Mouse (Mus musculus) heart, adult 8-10 months (tissue): ENCODE measurements at regions not wholly inside any gene's neighbourhood (a gene's known extent, or its start where the extent isn't known, plus 50 kb on each side); places are given as distances from the start of the nearest gene placed in this dataset.

Source experiments
- DNase-seq: peaks from one replicate; pipeline ENCODE4 v3.0.0; 2022; ENCODE audit warnings: low spot score

GRCm38 (mm10) chr1:105206216-105206615 lies 150.3 kb downstream of the Rnf152 start:
- no peak for DNase-seq

GRCm38 (mm10) chr1:105199305-105199704 lies 157.2 kb downstream of the Rnf152 start:
- peak; percentile 82 for DNase-seq

GRCm38 (mm10) chr1:105191126-105191525 lies 165.4 kb downstream of the Rnf152 start:
- no peak for DNase-seq

GRCm38 (mm10) chr1:105188920-105189266 lies 167.6 kb downstream of the Rnf152 start:
- DNase-seq: no peak

- DNase-seq: no peak
Measured at GRCm38 (mm10) chr1:105188210-105188919, 168.1 kb downstream of the Rnf152 start.

GRCm38 (mm10) chr1:105184470-105184869 lies 172.0 kb downstream of the Rnf152 start:
- DNase-seq: no peak

- peak; percentile 49 for DNase-seq
Measured at GRCm38 (mm10) chr1:105179371-105179823, 177.1 kb downstream of the Rnf152 start.

- DNase-seq: no peak
Measured at GRCm38 (mm10) chr1:105178773-105179172, 177.7 kb downstream of the Rnf152 start.

GRCm38 (mm10) chr1:105177938-105178337 lies 178.6 kb downstream of the Rnf152 start:
- no peak for DNase-seq

- no peak for DNase-seq
Measured at GRCm38 (mm10) chr1:105177015-105177762, 179.3 kb downstream of the Rnf152 start.

GRCm38 (mm10) chr1:105170979-105171378 lies 185.5 kb downstream of the Rnf152 start:
- DNase-seq: no peak

- no peak for DNase-seq
Measured at GRCm38 (mm10) chr1:105170114-105170506, 186.4 kb downstream of the Rnf152 start.

- DNase-seq: no peak
Measured at GRCm38 (mm10) chr1:105169455-105170113, 186.9 kb downstream of the Rnf152 start.

GRCm38 (mm10) chr1:105168808-105169207 lies 187.7 kb downstream of the Rnf152 start:
- no peak for DNase-seq

GRCm38 (mm10) chr1:105157459-105158124 lies 198.9 kb downstream of the Rnf152 start:
- DNase-seq: no peak

GRCm38 (mm10) chr1:105152175-105152828 lies 204.2 kb downstream of the Rnf152 start:
- no peak for DNase-seq

- DNase-seq: no peak
Measured at GRCm38 (mm10) chr1:105151466-105151846, 205.1 kb downstream of the Rnf152 start.

- DNase-seq: no peak
Measured at GRCm38 (mm10) chr1:105150624-105151465, 205.7 kb downstream of the Rnf152 start.

GRCm38 (mm10) chr1:105148792-105149191 lies 207.7 kb downstream of the Rnf152 start:
- DNase-seq: no peak

- no peak for DNase-seq
Measured at GRCm38 (mm10) chr1:105148048-105148447, 208.5 kb downstream of the Rnf152 start.

GRCm38 (mm10) chr1:105123936-105124335 lies 232.6 kb downstream of the Rnf152 start:
- DNase-seq: no peak
